Mouse (Mus musculus) embryonic fibroblast, embryonic 13.5 days (primary cell): ENCODE results near the gene Fbxl19.

Experiments
- CTCF ChIP-seq: IDR thresholded peaks from 2 replicates; pipeline ENCODE4 v1.5.1; 2011; ENCODE audit warnings: mild to moderate bottlenecking, control low read depth, low read length, moderate library complexity, borderline replicate concordance; ENCODE audit not compliant: insufficient read depth
- POLR2A ChIP-seq: IDR thresholded peaks from 2 replicates; pipeline ENCODE4 v1.6.1; 2011; ENCODE audit warnings: low read depth, mild to moderate bottlenecking, control low read depth, low read length, moderate library complexity

GRCm38 (mm10) chr7:127815954-127816821 is 71.8 kb downstream of the Fbxl19 start:
- TF ChIP-seq CTCF (no peak), POLR2A (no peak)
